Mouse (Mus musculus): ENCODE data around the gene Aldh3b1. TPM values are rescaled to one million over a fixed set of nuclear protein-coding genes. Genes with fewer than 3 reads are reported as not detected.
"Not testable (repeated sequence)": the region's sequence is repeated elsewhere in the genome, so short reads cannot be mapped to it uniquely, and the experiment has no call there.

The Aldh3b1 gene
- total and polyA plus RNA-seq, 2 experiments from 2014 or later = 4.1 to 4.2 TPM

DNA sequence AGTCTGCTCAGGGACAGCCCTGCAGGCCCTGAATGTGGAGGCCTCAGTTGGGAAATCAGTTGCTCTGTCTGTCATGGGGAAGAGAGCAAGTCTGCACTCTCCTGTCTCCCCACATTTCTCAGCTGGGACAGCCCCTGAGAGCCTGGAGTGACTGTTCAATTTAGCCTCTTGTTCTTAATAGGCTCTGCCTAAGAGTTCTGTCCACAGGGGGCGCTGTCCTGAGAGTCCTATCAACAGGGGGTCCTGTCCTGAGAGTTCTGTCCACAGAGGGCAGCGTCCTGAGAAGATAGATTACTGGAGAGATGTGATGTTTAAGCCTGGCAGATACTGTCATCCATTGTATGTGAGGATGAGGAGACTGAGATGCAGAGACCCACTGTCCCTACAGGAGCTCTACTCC is 32.9 kb upstream of the Aldh3b1 start:
- H3K27ac ChIP-seq (ENCODE audit: low read depth, low read length) = no peak overlapping the region
- 16% methylated on average over 2 of the region's 2 CpGs for WGBS
- no peaks in the 10 kb centered on the region for H3K4me1 ChIP-seq (ENCODE audit: insufficient read depth)
- H3K4me3 ChIP-seq (ENCODE audit: low read depth, low read length) = no peak overlapping the region
- peak; percentile 30; the same call in 1 of the 2 replicates for TF ChIP-seq CTCF (IDR thresholded peaks at IDR 0.05; ENCODE audit: low read depth)
- H3K9me3 ChIP-seq (ENCODE audit: low read length) = no peaks in the 10 kb centered on the region
- no peaks in the 10 kb centered on the region for H3K27me3 ChIP-seq (ENCODE audit: insufficient read depth, low read length)
- H3K36me3 ChIP-seq (ENCODE audit: insufficient read depth) = no peaks in the 10 kb centered on the region
- ATAC-seq = no peak
- no peak overlapping the region for H3K9ac ChIP-seq
- H3K4me2 ChIP-seq (ENCODE audit: low read depth) = no peak overlapping the region
- no peak for DNase-seq

DNA sequence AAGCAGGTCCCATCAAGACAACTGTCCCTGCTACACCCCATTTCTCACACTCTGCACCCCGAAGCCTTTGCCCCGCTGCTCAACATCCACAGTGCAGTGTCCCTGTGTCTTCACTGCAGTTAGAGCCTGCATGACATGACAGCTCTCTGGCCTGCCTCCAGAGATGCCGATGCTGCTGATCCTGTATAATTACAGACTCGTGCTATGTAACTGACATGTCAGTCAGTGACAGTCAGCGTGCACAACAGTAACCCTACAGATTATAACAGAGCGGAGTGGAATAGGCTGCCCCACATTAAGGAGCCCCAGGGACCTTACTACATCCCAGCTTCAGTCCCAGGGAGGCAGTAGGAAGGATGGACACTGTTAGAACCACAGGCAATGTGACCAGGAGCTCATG is 32.2 kb upstream of the Aldh3b1 start:
- not testable (repeated sequence) for DNase-seq; H3K9me3 ChIP-seq (ENCODE audit: low read length); H3K4me3 ChIP-seq (ENCODE audit: low read depth, low read length); H3K4me2 ChIP-seq (ENCODE audit: low read depth); H3K4me1 ChIP-seq (ENCODE audit: insufficient read depth); H3K27ac ChIP-seq (ENCODE audit: low read depth, low read length); H3K27me3 ChIP-seq (ENCODE audit: insufficient read depth, low read length); H3K9ac ChIP-seq; H3K36me3 ChIP-seq (ENCODE audit: insufficient read depth)
- 54% methylated on average over 6 of the region's 6 CpGs for WGBS
- ATAC-seq = peak; percentile 74

DNA sequence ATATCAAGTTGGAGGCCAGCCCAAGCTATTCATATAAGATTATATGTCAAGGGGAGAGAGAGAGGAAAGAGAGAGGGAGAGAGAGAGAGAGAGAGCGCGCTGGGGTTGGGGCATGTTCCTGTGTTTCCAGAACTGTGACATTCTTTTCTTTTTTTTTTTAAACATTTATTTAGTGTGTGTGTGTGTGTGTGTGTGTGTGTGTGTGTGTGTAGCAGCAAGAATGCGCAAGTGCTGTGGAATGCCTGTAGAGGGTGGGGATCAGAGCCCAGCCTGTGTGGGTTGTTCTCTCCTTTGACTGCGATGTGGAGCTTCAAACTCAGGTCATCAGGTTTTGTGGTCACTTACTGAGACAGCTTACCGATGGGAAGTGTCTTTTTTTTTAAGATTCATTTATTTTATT is 30.6 kb upstream of the Aldh3b1 start:
- Histone ChIP-seq H3K9me3 (ENCODE audit: low read length) (no peaks in the 10 kb centered on the region), H3K27ac (ENCODE audit: low read depth, low read length) (no peak overlapping the region), H3K9ac (no peak overlapping the region), H3K36me3 (ENCODE audit: insufficient read depth) (no peaks in the 10 kb centered on the region), H3K4me3 (ENCODE audit: low read depth, low read length) (no peak overlapping the region), H3K4me1 (ENCODE audit: insufficient read depth) (no peaks in the 10 kb centered on the region), H3K27me3 (ENCODE audit: insufficient read depth, low read length) (no peaks in the 10 kb centered on the region; the same call in 1 of the 2 replicates), H3K4me2 (ENCODE audit: low read depth) (no peak overlapping the region)
- no peak for TF ChIP-seq CTCF (IDR thresholded peaks at IDR 0.05; ENCODE audit: low read depth)
- WGBS = 77% methylated on average over 5 of the region's 5 CpGs
- no peak for DNase-seq
- no peak for ATAC-seq

DNA sequence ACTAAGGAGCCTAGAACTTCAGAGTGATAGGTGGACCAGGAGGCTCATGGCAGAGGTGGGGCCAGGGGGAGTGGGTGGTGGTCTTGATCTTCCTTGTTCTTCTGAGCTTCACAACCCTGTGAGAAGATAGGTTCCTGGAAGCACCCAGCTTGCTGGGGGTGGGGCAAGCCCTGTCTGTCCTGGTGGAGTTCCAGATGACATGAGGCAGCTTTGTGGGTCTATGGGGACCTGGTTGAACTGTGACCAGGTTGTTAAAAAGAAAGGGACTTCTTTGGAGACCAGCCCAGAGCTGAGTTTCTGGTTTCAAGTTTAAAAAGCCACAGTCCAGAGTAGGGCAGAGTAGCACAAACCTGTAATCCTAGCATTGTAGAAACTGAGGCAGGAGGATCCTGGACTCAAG is 29.4 kb upstream of the Aldh3b1 start:
- Histone ChIP-seq H3K4me2 (ENCODE audit: low read depth) (no peak overlapping the region), H3K9me3 (ENCODE audit: low read length) (no peaks in the 10 kb centered on the region), H3K27me3 (ENCODE audit: insufficient read depth, low read length) (no peaks in the 10 kb centered on the region; the same call in 1 of the 2 replicates), H3K4me1 (ENCODE audit: insufficient read depth) (no peaks in the 10 kb centered on the region), H3K9ac (no peak overlapping the region), H3K27ac (ENCODE audit: low read depth, low read length) (no peak overlapping the region), H3K4me3 (ENCODE audit: low read depth, low read length) (no peak overlapping the region), H3K36me3 (ENCODE audit: insufficient read depth) (no peaks in the 10 kb centered on the region)
- no peak for TF ChIP-seq CTCF (IDR thresholded peaks at IDR 0.05; ENCODE audit: low read depth)
- ATAC-seq (no peak), DNase-seq (no peak)

DNA sequence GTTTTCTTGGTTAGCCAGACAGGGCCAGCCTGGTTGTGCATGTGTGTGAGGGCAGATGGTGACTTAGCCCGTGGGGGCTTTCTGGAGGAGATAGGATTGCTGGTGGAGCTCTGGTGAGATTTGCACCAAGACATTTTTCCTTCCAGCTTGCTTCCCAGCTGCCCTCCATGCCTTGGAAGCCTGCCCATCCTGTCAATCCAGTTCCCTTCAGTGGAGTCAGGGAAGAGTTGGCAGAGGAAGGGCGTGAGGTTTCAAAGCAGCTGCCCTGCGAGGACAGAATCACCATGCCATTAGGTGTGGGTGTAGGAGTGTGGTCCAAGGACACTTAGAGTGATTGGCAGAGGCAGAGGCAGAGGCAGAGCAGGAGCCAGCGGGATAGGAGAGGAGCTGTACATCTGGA is 28.9 kb upstream of the Aldh3b1 start, which contains the start of gene Aldh3b3:
Aldh3b3 (plus strand) TSS at position 176 of the 400 bp plus-strand sequence.
- Histone ChIP-seq H3K4me1 (ENCODE audit: insufficient read depth) (no peaks in the 10 kb centered on the region), H3K27me3 (ENCODE audit: insufficient read depth, low read length) (no peaks in the 10 kb centered on the region; the same call in 1 of the 2 replicates), H3K9ac (no peak within 1 kb of the TSS), H3K27ac (ENCODE audit: low read depth, low read length) (no peak within 1 kb of the TSS), H3K36me3 (ENCODE audit: insufficient read depth) (no peaks in the 10 kb centered on the region), H3K4me3 (ENCODE audit: low read depth, low read length) (no peak within 1 kb of the TSS), H3K9me3 (ENCODE audit: low read length) (no peaks in the 10 kb centered on the region), H3K4me2 (ENCODE audit: low read depth) (no peak within 1 kb of the TSS)
- WGBS = 57% methylated on average over 4 of the region's 4 CpGs
- no peak for ATAC-seq
- DNase-seq = no peak
- no peak for TF ChIP-seq CTCF (IDR thresholded peaks at IDR 0.05; ENCODE audit: low read depth)

DNA sequence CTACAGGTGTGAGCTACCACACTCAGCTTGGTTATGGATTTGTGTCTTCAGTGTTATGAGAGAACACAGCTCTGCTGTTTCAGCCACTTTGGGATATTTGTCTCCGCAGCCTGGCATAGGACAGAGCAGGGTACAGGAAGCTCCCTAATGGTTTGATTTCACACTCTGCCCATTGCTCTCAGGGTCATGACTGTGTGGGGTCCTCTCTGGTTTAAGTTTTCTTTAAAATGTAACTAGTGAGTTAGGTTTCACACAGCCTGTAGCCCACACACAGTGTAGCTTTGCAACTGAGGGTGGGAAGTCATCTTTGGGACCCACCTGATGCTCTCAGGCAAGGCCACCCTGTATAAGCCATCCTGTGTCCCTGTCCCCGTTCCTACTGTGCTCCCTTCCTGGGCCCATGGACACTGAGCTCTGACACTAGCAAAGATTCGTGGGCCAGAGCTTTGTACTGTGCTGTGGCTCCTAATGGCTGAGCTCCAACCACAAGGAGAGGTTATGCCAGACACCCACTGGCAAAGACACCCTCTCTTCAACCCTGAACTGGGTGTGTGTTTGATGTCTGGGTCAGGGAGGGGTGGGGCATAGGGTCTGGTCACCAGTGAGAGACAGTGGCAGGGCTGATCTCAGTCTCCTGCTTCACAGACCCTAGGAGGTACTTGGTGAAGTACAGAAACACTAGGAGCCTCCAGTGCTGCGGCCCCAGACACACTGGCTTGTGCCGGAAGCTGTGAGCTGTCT is 27.9 kb upstream of the Aldh3b1 start:
- not testable (repeated sequence) for H3K36me3 ChIP-seq (ENCODE audit: insufficient read depth); H3K4me1 ChIP-seq (ENCODE audit: insufficient read depth); H3K9ac ChIP-seq; H3K4me3 ChIP-seq (ENCODE audit: low read depth, low read length); H3K27ac ChIP-seq (ENCODE audit: low read depth, low read length); DNase-seq; H3K9me3 ChIP-seq (ENCODE audit: low read length); H3K27me3 ChIP-seq (ENCODE audit: insufficient read depth, low read length); ATAC-seq; H3K4me2 ChIP-seq (ENCODE audit: low read depth)
- WGBS = 77% methylated on average over 5 of the region's 5 CpGs

DNA sequence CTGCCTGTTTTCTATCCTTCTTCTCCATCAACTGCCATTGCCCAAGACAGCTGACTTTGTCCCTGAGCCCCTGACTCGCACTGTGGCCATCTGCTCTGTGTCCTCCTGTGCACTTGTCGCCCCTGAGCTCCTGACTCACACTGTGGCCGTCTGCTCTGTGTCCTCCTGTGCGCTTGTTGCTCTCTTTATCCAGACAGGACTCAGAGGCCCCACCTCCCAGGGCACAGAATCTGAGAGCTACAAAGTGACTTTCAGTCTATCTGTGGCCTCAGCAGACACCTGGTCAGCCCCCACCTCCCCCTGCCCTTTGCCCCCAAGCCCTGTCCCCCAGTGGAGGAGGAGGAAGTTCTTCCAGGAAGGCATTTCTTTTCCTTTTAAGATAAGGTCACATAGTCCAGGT is 26.2 kb upstream of the Aldh3b1 start:
- WGBS = 61% methylated on average over 4 of the region's 4 CpGs
- no peak overlapping the region for H3K9ac ChIP-seq

More for the DNA sequence above, 26.2 kb upstream of the Aldh3b1 start:
- no peaks in the 10 kb centered on the region; the same call in 1 of the 2 replicates for H3K27me3 ChIP-seq (ENCODE audit: insufficient read depth, low read length)
- no peaks in the 10 kb centered on the region for H3K4me1 ChIP-seq (ENCODE audit: insufficient read depth)
- H3K9me3 ChIP-seq (ENCODE audit: low read length) = no peaks in the 10 kb centered on the region
- no peak overlapping the region for H3K4me3 ChIP-seq (ENCODE audit: low read depth, low read length)
- no peak overlapping the region for H3K4me2 ChIP-seq (ENCODE audit: low read depth)
- H3K27ac ChIP-seq (ENCODE audit: low read depth, low read length) = no peak overlapping the region
- TF ChIP-seq CTCF (IDR thresholded peaks at IDR 0.05; ENCODE audit: low read depth) = no peak
- no peaks in the 10 kb centered on the region for H3K36me3 ChIP-seq (ENCODE audit: insufficient read depth)
- ATAC-seq (no peak), DNase-seq (no peak)

All from forebrain, postnatal 0 days (tissue).